Mouse (Mus musculus) splenic B cell, adult 2 months (primary cell): ENCODE data around the gene Gm3448.
"Not testable (repeated sequence)": the region's sequence is repeated elsewhere in the genome, so short reads cannot be mapped to it uniquely, and the experiment has no call there.

Experiments
- DNase-seq: peaks from one replicate; pipeline ENCODE4 v3.0.0-alpha.2; 2011; ENCODE audit warnings: low read depth, low spot score
- H3K27me3 ChIP-seq: 2 replicates; pipeline ENCODE4 v1.6.1; 2012; ENCODE audit warnings: mild to moderate bottlenecking, low read length, moderate library complexity, mixed read lengths; ENCODE audit not compliant: control insufficient read depth, poor library complexity, insufficient read depth, severe bottlenecking
- H3K36me3 ChIP-seq: 2 replicates; pipeline ENCODE4 v1.6.1; 2012; ENCODE audit warnings: mild to moderate bottlenecking, low read length, moderate library complexity, mixed read lengths; ENCODE audit not compliant: control insufficient read depth, poor library complexity, insufficient read depth, severe bottlenecking

Gene Gm3448

DNA sequence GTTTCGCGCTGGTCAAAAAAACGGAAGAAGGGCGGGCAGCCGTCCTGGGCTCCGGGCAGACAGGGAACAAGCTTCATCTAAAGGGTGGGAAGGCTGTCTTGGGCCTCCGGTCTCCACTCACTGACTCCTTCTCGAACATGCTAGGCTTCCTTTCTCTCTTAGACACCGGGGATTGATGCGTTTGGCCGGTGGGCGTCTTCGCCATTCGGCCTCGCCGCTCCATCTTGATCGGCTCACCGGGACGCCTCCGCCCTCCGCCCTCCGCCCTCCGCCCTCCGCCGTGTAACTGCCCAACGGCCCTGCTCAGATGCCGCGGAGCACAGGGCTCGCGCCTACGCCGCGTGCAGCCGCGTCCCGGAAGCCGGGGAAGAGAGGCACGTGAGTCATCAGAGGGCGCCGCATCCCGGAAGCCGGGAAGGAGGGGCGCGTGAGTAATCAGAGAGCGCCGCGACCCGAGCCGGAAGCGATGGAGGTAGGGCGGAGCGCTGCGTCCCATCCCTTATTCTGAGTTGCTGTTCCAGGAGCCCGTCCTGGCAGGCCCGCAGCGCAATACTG lies at the start of gene Gm3448, which contains the start of the genes Ermard and Tcte3:
TSS of gene Gm3448 (minus strand) at position 363 of the 555 bp plus-strand sequence.
TSS of gene Ermard (plus strand) at position 34 of the 555 bp plus-strand sequence.
TSS of gene Tcte3 (minus strand) at position 314 of the 555 bp plus-strand sequence.
- DNase-seq, H3K27me3 ChIP-seq, H3K36me3 ChIP-seq: not testable (repeated sequence)

DNA sequence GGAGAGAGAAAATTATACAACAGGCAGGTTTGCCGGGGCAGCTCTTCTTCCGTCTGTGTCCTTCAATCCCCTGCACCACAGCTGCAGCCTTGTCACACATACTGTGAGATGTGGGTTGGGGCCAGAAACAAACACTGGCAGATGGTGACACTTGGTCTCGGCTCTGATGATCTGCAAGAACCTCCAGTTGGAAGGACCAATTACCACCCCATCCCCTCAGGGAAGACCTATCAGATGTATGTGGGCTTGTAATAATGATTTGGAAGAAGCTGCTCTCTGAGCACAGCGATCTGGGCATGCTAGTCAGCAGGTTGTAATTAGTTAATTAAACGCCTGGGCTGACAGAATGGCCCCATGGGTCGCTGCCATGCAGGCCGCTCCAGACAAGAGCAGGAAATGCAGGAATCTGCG lies 47.3 kb upstream of the Gm3448 start:
- Histone ChIP-seq H3K27me3 (no peaks in the 10 kb centered on the region), H3K36me3 (no peaks in the 10 kb centered on the region)
- no peak for DNase-seq

DNA sequence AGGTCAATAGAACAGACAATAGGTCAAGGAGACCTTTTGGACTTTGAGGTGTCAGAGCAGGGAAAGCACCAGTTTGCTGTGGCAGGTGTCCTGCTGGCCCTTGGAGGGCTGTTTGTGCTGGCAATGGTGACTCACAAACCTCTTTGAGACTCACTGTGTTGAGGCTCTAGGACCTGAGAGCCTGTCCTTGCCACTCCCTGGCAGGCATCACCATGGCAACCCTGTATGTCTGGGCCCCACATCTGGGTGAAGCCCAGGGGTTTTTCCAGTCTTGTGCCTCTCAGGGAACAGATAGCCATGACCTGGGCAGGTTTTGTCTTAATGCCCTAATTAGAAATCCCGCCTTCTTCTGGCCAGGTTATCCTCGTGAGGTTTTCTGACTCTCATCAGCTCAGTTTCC lies 46.8 kb upstream of the Gm3448 start:
- no peak for DNase-seq
- no peaks in the 10 kb centered on the region for H3K27me3 ChIP-seq
- H3K36me3 ChIP-seq: no peaks in the 10 kb centered on the region

DNA sequence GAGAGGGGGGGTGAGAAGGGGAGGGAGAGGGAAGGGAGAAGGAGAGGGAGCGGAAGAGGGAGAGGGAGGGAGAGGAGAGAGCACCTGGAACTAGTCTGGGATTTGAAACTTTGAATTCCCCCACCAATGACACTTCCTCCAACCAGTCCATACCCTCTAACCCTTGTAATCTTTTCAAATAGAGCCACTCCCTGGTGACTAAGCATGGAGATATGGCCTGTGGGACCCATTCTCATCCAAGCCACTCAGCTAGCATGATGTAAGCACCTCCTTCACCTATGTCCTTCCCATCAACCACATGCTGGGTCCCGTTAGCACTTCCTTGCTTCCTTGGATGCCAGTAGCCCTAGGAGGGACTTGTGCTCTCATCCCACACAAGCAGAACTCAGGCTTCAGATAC lies 43.7 kb upstream of the Gm3448 start:
- H3K36me3 ChIP-seq: no peaks in the 10 kb centered on the region
- no peaks in the 10 kb centered on the region for H3K27me3 ChIP-seq
- no peak for DNase-seq

DNA sequence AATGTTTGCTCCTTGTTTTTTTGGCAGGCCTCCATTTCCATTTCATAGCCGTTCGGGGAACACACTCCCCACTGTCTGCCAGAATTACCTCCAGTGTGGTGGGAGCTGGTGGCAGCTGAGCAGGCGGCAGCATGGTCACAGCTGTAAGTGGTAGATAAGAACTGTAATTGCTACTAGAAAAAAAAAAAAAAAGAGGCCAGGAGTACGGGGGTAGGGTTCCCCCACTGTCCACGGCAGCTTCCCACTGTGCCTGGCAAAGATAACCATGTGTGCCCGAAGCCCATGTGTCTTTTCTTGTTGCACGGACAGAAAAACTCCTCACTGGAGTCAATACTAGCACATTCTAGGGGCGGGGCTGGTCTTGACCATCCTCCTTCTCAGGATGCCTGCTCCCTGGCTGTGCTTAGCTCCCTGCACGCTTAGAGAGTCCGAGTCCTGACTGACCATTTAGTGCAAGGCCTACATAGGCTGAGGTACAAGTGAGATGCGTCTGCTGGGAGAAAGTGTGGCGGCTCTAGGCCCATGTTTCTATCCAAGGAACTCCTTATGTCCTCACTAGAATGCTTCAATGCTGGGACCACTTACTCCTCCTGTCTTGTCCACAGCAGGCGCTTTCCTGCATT lies 43.0 kb upstream of the Gm3448 start:
- no peak for DNase-seq
- H3K36me3 ChIP-seq: no peaks in the 10 kb centered on the region
- H3K27me3 ChIP-seq: no peaks in the 10 kb centered on the region

DNA sequence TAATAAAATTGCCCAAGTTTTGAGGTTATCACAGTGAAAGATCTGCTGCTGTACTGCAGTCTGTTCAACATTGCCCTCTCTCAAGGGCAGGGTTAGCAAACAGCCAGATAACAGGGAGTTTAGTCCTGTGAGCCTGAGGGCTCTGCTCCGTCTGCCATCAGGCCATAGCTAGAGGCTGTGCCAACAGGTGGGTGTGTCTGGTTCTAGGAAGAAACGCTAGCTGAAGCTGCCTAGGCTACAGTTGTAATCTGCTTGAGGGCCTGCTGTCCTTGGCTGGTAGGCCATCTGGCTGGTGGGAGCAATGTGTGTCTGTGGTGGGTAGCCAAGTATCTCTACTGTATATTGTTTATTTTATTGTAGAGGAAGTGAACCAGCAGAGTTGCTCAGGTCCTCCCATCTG lies 36.2 kb upstream of the Gm3448 start:
- Histone ChIP-seq H3K36me3 (no peaks in the 10 kb centered on the region), H3K27me3 (no peaks in the 10 kb centered on the region)
- no peak for DNase-seq

DNA sequence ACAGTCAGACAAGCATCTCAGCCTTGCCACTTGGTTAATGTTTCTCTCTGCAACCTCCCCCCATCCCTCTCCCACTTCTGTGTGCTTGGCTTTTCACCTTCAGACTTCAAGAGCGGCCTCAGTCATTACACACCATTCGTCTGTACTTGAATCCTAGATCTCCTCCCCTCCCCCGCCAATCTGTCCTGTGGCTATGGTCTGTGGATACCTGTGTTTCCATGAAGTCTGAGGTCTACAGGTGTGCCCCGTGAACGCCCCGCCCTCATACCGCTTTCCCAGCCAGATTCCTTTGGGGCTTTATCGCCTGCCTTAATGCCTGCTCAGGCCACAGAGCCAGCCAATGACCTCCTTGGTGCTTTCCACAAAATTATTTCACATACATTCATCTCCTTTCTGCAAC lies 33.7 kb upstream of the Gm3448 start:
- Histone ChIP-seq H3K36me3 (no peaks in the 10 kb centered on the region), H3K27me3 (no peaks in the 10 kb centered on the region)
- no peak for DNase-seq

DNA sequence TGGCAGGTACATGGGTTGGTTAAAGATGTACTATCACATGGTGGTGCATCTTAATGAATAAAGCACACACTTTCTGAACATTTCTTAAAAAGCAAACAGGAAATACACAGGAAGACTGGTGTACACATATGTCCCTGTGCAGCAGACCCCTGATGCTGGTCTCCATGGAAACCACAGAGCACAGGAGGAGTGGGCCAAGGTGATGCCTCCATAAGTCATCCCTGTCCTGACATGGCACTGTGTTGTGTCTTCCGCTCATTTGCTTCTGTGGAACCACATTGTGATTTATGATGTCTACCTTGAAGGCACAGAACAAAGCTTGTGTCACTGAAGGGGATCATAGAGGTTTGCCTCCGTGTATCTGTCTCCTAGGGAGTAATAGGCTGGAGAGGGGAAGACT lies 30.9 kb upstream of the Gm3448 start:
- H3K27me3 ChIP-seq: no peaks in the 10 kb centered on the region
- H3K36me3 ChIP-seq: no peaks in the 10 kb centered on the region
- DNase-seq: no peak

DNA sequence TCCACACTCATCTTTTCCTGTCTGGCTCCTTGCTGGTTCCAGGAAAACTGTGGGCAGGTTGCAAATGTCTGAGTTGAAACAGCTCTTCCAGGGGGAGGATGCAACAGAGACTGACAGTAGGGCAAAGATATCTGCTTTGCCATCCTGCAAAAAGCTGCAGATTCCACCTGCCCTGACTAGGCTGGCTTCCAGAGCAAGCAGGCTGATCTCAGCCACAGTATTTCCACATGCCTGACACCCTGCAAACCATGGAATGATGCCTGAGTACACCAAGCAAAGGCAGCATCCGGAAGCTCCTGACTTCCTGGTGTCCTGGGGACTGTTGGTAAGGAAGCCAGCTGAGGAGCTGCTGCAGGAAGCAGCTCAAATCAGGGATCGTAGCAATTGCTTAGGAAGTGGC lies 27.8 kb upstream of the Gm3448 start:
- Histone ChIP-seq H3K27me3 (no peaks in the 10 kb centered on the region), H3K36me3 (no peaks in the 10 kb centered on the region)
- DNase-seq: no peak

DNA sequence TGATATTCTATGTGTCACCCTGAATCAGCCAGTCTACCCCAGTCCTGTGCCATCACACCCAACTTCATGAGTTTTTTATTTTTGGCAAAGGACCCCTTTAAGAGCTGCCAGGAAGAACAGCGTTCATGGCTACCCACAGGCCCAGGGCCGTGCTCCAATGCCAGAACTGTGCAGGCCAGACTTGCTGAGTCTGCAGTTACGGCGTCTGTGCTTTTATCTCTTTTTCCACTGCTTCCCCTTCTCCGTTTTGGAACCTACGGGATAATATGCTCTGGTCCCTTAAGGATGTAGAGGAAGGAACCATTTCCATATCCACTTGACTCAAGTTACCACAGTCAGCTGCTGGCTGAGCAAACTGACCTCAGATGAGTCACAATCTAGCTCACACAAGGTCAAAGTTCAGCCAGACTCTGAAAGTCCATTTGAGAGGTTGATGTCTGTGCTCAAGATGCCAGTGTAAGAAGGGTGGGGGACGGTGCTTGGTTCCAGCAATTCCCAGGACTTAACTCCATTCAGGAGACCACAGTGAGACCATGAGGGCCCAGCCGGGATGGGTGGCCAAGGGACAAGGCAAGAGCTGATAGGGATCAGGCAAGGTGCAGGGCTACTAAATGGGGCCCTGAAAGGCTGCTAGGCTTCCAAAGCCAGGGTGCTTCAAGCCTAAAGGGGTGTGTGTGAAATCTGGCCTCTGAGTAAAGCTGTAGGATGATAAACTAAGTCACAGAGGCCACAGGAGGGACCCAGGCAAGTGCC lies 26.9 kb upstream of the Gm3448 start:
- H3K27me3 ChIP-seq: no peaks in the 10 kb centered on the region
- no peaks in the 10 kb centered on the region; the same call in 1 of the 2 replicates for H3K36me3 ChIP-seq
- DNase-seq: no peak

DNA sequence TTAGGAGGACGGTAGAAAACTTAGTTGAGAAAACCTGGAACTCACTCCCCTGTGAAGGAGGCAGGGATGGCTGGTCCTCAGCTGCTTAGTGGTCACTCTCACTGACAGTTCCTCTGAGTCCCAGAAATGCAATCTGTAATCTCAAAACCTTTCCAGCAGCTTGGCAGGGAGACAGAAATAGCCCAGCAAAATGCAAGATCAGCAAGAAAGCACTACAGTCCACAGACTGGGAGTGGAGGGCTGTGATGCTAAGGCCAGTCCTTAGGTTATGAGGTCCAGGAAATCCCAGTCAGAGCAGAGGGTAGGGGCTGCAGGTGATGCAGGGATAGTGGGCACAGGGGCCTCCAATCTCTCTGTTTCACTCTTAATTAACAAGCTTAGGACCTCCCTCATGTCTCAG lies 25.6 kb upstream of the Gm3448 start:
- H3K36me3 ChIP-seq: no peaks in the 10 kb centered on the region; the same call in 1 of the 2 replicates
- no peaks in the 10 kb centered on the region for H3K27me3 ChIP-seq
- no peak for DNase-seq

DNA sequence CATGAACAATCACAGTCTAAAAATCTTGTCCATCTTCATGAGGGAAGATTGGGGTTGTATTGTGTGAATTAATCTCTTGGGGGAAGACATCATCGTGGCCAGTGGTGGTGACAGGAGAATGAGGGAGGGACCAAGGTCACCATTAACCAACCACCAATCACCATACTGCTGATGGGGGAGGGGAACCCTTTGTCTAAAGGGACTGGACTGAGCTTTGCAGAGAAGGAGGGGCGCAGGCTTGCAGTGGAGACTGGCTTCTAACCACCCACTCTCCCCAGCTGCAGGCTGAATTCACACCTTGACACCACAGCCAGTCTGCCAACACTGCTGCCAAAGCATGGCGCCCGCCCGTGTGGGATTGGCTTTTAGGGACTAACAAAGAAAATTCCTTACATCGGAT lies 24.7 kb upstream of the Gm3448 start:
- DNase-seq: no peak
- no peaks in the 10 kb centered on the region for H3K27me3 ChIP-seq

DNA sequence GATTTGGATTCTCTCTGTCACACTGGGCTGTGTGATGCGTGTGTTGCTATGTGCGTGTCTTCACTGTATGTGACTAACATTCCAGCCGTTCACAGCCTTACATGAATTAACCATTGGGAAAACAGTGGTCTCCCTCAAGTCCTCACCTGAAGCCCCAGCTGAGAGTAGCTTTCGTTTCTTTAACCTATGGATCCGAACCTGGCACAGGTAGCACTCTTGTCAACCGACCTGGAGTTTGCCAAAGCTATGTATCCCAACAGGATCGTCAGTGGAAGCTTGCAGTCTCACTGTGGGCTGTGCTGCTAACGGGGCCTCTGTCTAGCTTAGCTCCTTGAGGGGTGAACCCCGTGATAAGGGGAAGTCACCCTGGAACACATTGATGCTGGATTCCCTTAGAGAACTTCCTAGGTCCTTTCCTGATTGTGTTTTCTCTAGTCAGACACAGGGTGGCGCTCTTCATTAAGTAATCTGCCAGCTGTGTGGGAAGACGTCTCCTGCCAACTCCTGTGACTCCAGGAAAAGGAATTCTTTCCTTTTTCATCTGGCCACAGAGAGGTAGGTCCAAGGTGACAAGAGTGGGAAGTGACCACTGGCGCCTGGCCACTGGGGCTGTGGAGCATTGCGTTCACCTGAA lies 24.2 kb upstream of the Gm3448 start:
- peak; percentile 38 for DNase-seq
- Histone ChIP-seq H3K36me3 (peaks cover 4% of the 10 kb centered on the region; the same call in 1 of the 2 replicates), H3K27me3 (no peaks in the 10 kb centered on the region)

More for the DNA sequence above, 24.7 kb upstream of the Gm3448 start:
- peaks cover 4% of the 10 kb centered on the region; the same call in 1 of the 2 replicates for H3K36me3 ChIP-seq

DNA sequence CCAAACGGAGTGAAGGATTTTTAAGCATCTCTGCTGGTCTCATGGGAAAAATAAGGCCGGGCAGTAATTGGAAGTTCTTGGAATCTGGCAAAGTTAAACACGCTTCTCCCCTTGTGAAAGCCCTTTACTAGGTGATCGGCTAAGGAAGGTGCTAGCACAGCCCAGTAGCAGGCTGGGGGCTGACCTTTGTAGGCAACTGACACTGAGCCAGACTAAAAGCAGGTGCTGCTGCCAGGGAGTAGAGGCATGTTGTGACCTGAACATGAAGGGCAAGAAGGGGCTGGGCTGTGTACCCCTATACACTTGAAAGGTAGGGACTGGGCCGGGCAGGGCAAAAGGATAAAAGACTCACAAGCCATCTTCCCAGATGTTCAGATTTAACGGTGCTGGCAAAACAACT lies 19.0 kb upstream of the Gm3448 start:
- no peak for DNase-seq
- Histone ChIP-seq H3K36me3 (peaks cover 17% of the 10 kb centered on the region), H3K27me3 (no peaks in the 10 kb centered on the region)

DNA sequence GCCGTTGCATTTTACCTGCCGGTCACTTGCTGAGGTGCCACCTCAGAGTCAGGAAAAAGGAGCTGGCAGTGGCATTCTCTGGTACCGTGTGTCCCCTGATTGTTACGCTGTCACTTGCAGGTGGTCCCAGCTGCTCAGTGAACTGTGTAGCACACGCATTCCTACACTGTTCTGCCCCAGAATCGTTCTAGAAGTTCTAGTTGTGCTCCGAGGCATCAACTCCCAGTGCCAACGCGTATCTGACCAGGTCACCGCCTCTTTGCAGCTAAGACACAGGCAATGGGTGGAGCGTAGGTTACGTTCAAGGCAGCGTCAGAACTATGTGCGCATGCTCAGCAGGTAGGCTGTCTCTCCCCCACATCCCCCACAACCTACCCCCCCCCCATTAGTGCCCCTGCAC lies 18.3 kb upstream of the Gm3448 start:
- no peak for DNase-seq
- Histone ChIP-seq H3K27me3 (no peaks in the 10 kb centered on the region; the same call in 1 of the 2 replicates), H3K36me3 (peaks cover 19% of the 10 kb centered on the region)
